Mouse (Mus musculus) spleen, adult 2 months (tissue): ENCODE data around the gene Prkci. TPM values are rescaled to one million over a fixed set of nuclear protein-coding genes. Genes with fewer than 3 reads are reported as not detected.

Experiments used
- DNase-seq, 2 experiments: peaks; one replicate each; pipeline versions ENCODE4 v3.0.0 to v3.0.0-alpha.2; 2012 to 2021; ENCODE audit warnings: low spot score in 2 of 2, low read depth in 1 of 2
- H3K27ac ChIP-seq: fragments of 200-500 bp; 2 replicates; pipeline ENCODE4 v1.5.1; 2012; ENCODE audit warnings: low read length, inconsistent platforms; ENCODE audit not compliant: insufficient read depth
- H3K27me3 ChIP-seq: fragments of 200-500 bp; 2 replicates; pipeline ENCODE4 v1.6.1; 2012; ENCODE audit warnings: mild to moderate bottlenecking, moderate library complexity, low read length, inconsistent platforms; ENCODE audit not compliant: control insufficient read depth, insufficient read depth
- H3K36me3 ChIP-seq: fragments of 200-500 bp; 2 replicates; pipeline ENCODE4 v1.6.1; 2012; ENCODE audit warnings: mild to moderate bottlenecking, low read length, inconsistent platforms; ENCODE audit not compliant: control insufficient read depth, insufficient read depth
- H3K4me1 ChIP-seq: fragments of 200-500 bp; 2 replicates; pipeline ENCODE4 v1.6.1; 2011; ENCODE audit warnings: inconsistent platforms; ENCODE audit not compliant: control insufficient read depth, insufficient read depth, insufficient read length
- H3K4me3 ChIP-seq: fragments of 200-500 bp; 2 replicates; pipeline ENCODE4 v1.5.1; 2011; ENCODE audit warnings: mild to moderate bottlenecking, inconsistent platforms; ENCODE audit not compliant: insufficient read depth, insufficient read length; ENCODE audit errors: extremely low read depth
- CTCF ChIP-seq: fragments of 200-500 bp; IDR thresholded peaks from 2 replicates; pipeline ENCODE4 v1.5.1; 2011; ENCODE audit warnings: mild to moderate bottlenecking, inconsistent platforms; ENCODE audit not compliant: insufficient read depth, insufficient read length, insufficient replicate concordance; ENCODE audit errors: extremely low read depth
- POLR2A ChIP-seq: fragments of 200-500 bp; IDR thresholded peaks from 2 replicates; pipeline ENCODE4 v1.6.1; 2011; ENCODE audit warnings: low read depth, low read length, inconsistent platforms
- WGBS: fragments of 180-500 bp; shearing (Covaris S2); methylation state at CpG from one replicate; pipeline ENCODE4 v1.1.7; 2018; 5-methylcytosine and 5-hydroxymethylcytosine counted together
- polyA plus RNA-seq: library from polyadenylated mRNA; depleted of rRNA; stranded (reverse); fragments of >200 nt; gene quantifications from 2 replicates; pipeline ENCODE4 v1.2.3, GENCODE M21; 2012

Prkci gene
- polyA plus RNA-seq, 1 experiment: 3.7 TPM

- 2% methylated on average over 49 of the region's 49 CpGs for WGBS
- TF ChIP-seq CTCF (no peak), POLR2A (no peak)
- Histone ChIP-seq H3K27ac (peak overlapping the region; percentile 15; the same call in 1 of the 2 replicates), H3K4me3 (peak overlapping the region; percentile 90), H3K4me1 (peaks cover 8% of the 10 kb centered on the region; the same call in 1 of the 2 replicates), H3K36me3 (no peaks in the 10 kb centered on the region), H3K27me3 (no peaks in the 10 kb centered on the region)
- DNase-seq: no peak
Observed at GRCm38 (mm10) chr3:30995899-30996687, 546 bp downstream of the Prkci start.

- DNase-seq: no peak
- H3K4me1 ChIP-seq: peaks cover 8% of the 10 kb centered on the region; the same call in 1 of the 2 replicates
- no peaks in the 10 kb centered on the region for H3K36me3 ChIP-seq
- no peak overlapping the region for H3K4me3 ChIP-seq
- WGBS: 54% methylated on average over 4 of the region's 4 CpGs
- TF ChIP-seq POLR2A: no peak
- TF ChIP-seq CTCF: no peak
- H3K27me3 ChIP-seq: no peaks in the 10 kb centered on the region
- H3K27ac ChIP-seq: no peak overlapping the region
Observed at GRCm38 (mm10) chr3:30996688-30997014, 1.1 kb downstream of the Prkci start.

- Histone ChIP-seq H3K4me1 (peaks cover 8% of the 10 kb centered on the region; the same call in 1 of the 2 replicates), H3K27ac (peak overlapping the region; percentile 37; the same call in 1 of the 2 replicates), H3K36me3 (no peaks in the 10 kb centered on the region), H3K4me3 (no peak overlapping the region), H3K27me3 (no peaks in the 10 kb centered on the region)
- no peak for DNase-seq
- WGBS: 90% methylated on average over 10 of the region's 10 CpGs
- no peak for TF ChIP-seq CTCF
- TF ChIP-seq POLR2A: no peak
Observed at GRCm38 (mm10) chr3:30999401-31000017, 4.0 kb downstream of the Prkci start.

DNA sequence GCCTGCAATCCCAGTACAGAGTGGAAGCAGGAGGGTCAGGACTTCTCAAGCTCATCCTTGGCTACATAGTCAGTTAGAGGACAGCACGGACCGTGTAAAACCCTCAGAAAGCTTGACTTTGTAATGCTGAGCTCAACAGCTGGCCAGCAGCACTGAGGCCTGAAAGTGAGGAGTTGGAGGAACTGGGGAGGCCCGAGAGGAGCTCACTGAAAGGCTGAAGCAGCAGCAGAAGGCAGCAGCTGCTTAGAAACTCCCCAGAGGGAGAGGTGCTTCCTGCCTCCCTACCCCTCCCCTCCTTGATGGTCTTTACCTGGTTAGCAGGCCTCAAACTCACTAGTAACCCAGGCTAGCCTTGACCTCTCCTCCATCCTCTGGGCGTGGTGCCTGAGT is 4.5 kb downstream of the Prkci start:
- Histone ChIP-seq H3K4me3 (no peak overlapping the region), H3K27me3 (no peaks in the 10 kb centered on the region), H3K36me3 (no peaks in the 10 kb centered on the region), H3K4me1 (peaks cover 8% of the 10 kb centered on the region; the same call in 1 of the 2 replicates), H3K27ac (peak overlapping the region; percentile 37; the same call in 1 of the 2 replicates)
- peak in 1 of 2 experiments; percentile 26 for DNase-seq
- no peak for TF ChIP-seq POLR2A
- 30% methylated on average over 4 of the region's 4 CpGs for WGBS

DNA sequence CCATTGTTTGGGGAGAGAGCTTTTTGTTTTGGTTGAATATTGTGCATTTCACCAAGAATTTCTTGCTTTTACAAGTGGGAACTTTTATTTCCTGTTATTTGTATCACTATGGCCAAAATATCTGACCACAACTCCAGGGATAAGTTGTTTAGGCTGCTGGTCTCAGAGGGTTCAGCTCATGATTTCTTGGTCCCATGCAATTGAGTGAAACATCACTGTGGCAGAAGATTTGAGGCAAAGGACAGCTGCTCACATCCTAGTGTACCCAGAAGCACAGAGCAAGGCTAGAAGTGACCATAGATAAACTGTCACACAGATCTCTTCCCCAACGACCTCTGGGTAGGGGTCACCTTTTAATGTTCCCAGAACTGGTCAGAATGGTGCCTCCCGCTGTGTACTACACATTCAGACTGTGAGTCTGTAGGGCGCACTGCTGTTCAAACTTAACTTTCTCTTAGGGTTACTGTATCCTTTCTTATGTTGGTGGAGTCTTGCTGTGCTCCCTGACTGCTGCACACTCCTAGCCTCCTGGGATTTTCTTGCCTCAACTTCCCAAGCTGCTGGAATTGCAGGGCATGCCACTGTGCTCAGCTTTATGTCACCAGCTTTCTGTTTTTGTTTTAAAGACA is 5.6 kb downstream of the Prkci start:
- peaks cover 8% of the 10 kb centered on the region; the same call in 1 of the 2 replicates for H3K4me1 ChIP-seq
- TF ChIP-seq POLR2A: no peak
- TF ChIP-seq CTCF: no peak
- H3K27ac ChIP-seq: no peak overlapping the region
- no peaks in the 10 kb centered on the region for H3K27me3 ChIP-seq
- 76% methylated on average over 3 of the region's 3 CpGs for WGBS
- DNase-seq: no peak
- H3K36me3 ChIP-seq: no peaks in the 10 kb centered on the region
- no peak overlapping the region for H3K4me3 ChIP-seq

- Histone ChIP-seq H3K27ac (no peak overlapping the region), H3K4me1 (peaks cover 8% of the 10 kb centered on the region; the same call in 1 of the 2 replicates), H3K4me3 (no peak overlapping the region), H3K27me3 (no peaks in the 10 kb centered on the region), H3K36me3 (no peaks in the 10 kb centered on the region)
- WGBS: 87% methylated on average over 6 of the region's 6 CpGs
- no peak for DNase-seq
- no peak for TF ChIP-seq CTCF
- TF ChIP-seq POLR2A: no peak
Observed at GRCm38 (mm10) chr3:31004320-31005209, 9.0 kb downstream of the Prkci start.
